Mouse (Mus musculus) forebrain, embryonic 10.5 days (tissue): ENCODE measurements around the gene Dlg3. TPM values are rescaled to one million over a fixed set of nuclear protein-coding genes. Genes with fewer than 3 reads are reported as not detected.
A peak's percentile ranks its signal among the peaks of the same experiment; 100 is the strongest.

Source experiments
- DNase-seq: peaks from one replicate; pipeline ENCODE4 v3.0.0-alpha.2; 2017; ENCODE audit warnings: low spot score; ENCODE audit errors: extremely low spot score
- H3K27ac ChIP-seq: fragments of 300-500 bp; sonication (generic); 2 replicates; pipeline ENCODE4 v1.5.1; 2016; ENCODE audit warnings: mild to moderate bottlenecking
- H3K27me3 ChIP-seq: fragments of 300-500 bp; sonication (generic); 2 replicates; pipeline ENCODE4 v1.6.1; 2016; ENCODE audit warnings: mild to moderate bottlenecking; ENCODE audit not compliant: poor library complexity, severe bottlenecking
- H3K36me3 ChIP-seq: fragments of 300-500 bp; sonication (generic); replicated peaks from 2 replicates; pipeline ENCODE4 v1.6.1; 2016; ENCODE audit warnings: mild to moderate bottlenecking, moderate library complexity
- H3K4me1 ChIP-seq: fragments of 300-500 bp; sonication (generic); 2 replicates; pipeline ENCODE4 v1.6.1; 2016
- H3K4me3 ChIP-seq: fragments of 300-500 bp; sonication (generic); 2 replicates; pipeline ENCODE4 v1.5.1; 2016; ENCODE audit warnings: mild to moderate bottlenecking, moderate library complexity
- H3K9me3 ChIP-seq: fragments of 300-500 bp; sonication (generic); 2 replicates; pipeline ENCODE4 v1.6.1; 2016; ENCODE audit warnings: mild to moderate bottlenecking, moderate library complexity
- WGBS: fragments of 180-500 bp; shearing (Covaris S2); methylation state at CpG from one replicate; pipeline ENCODE4 v1.1.7; 2016; 5-methylcytosine and 5-hydroxymethylcytosine counted together
- polyA plus RNA-seq: library from polyadenylated mRNA; unstranded; fragments of >200 nt; fragmentation: Nextera tagmentation; extraction: Ambion mirVana; gene quantifications from 2 replicates; pipeline ENCODE4 v1.2.1, GENCODE M21; 2016

Gene Dlg3
- polyA plus RNA-seq = 15.6 and 16.8 TPM in 2 replicates

- Histone ChIP-seq H3K4me3 (peak within 1 kb of the TSS; percentile 65), H3K4me1 (peaks cover 11% of the 10 kb centered on the region), H3K36me3 (no peaks in the 10 kb centered on the region), H3K27ac (peak within 1 kb of the TSS; percentile 65), H3K9me3 (no peaks in the 10 kb centered on the region), H3K27me3 (peaks cover 59% of the 10 kb centered on the region)
- DNase-seq = peak; percentile 55
- 17% methylated on average over 26 of the region's 26 CpGs for WGBS
These were observed at the start of gene Dlg3 for GRCm38 (mm10) chrX:100767181-100767884. Gene Dlg3 (plus strand): TSS chrX:100767722.

GRCm38 (mm10) chrX:100728947-100729346, 38.6 kb upstream of the Dlg3 start:
- DNase-seq = no peak
- peaks cover 34% of the 10 kb centered on the region for H3K4me1 ChIP-seq
- H3K27ac ChIP-seq = peak overlapping the region; percentile 67; the same call in 1 of the 2 replicates

GRCm38 (mm10) chrX:100729665-100730188, 37.8 kb upstream of the Dlg3 start, which contains the start of gene Gdpd2:
Gene Gdpd2 (plus strand): TSS chrX:100729873.
- H3K36me3 ChIP-seq = peaks cover 29% of the 10 kb centered on the region
- WGBS = 19% methylated on average over 8 of the region's 8 CpGs
- H3K27me3 ChIP-seq = peaks cover 96% of the 10 kb centered on the region
- H3K4me3 ChIP-seq = peak within 1 kb of the TSS; percentile 41
- peak within 1 kb of the TSS; percentile 67 for H3K27ac ChIP-seq
- peak; percentile 51 for DNase-seq
- peaks cover 34% of the 10 kb centered on the region for H3K4me1 ChIP-seq
- H3K9me3 ChIP-seq = no peaks in the 10 kb centered on the region

More at GRCm38 (mm10) chrX:100728947-100729346, 38.6 kb upstream of the Dlg3 start:
- Histone ChIP-seq H3K9me3 (no peaks in the 10 kb centered on the region), H3K4me3 (no peak overlapping the region), H3K27me3 (peaks cover 99% of the 10 kb centered on the region), H3K36me3 (peaks cover 35% of the 10 kb centered on the region)
- WGBS = 42% methylated on average over 1 of the region's 1 CpGs

- WGBS = 28% methylated on average over 8 of the region's 8 CpGs
- Histone ChIP-seq H3K9me3 (no peaks in the 10 kb centered on the region), H3K4me1 (peaks cover 34% of the 10 kb centered on the region), H3K27me3 (peaks cover 93% of the 10 kb centered on the region), H3K4me3 (peak overlapping the region; percentile 41), H3K36me3 (peaks cover 24% of the 10 kb centered on the region), H3K27ac (peak overlapping the region; percentile 67)
- DNase-seq = no peak
These were observed 37.3 kb upstream of the Dlg3 start for GRCm38 (mm10) chrX:100730266-100730665.

- peaks cover 94% of the 10 kb centered on the region for H3K27me3 ChIP-seq
- no peaks in the 10 kb centered on the region for H3K9me3 ChIP-seq
- H3K4me1 ChIP-seq = peaks cover 23% of the 10 kb centered on the region
- no peak overlapping the region for H3K4me3 ChIP-seq
- H3K27ac ChIP-seq = no peak overlapping the region
- DNase-seq = no peak
- H3K36me3 ChIP-seq = no peaks in the 10 kb centered on the region
- 80% methylated on average over 7 of the region's 7 CpGs for WGBS
These were observed 33.2 kb upstream of the Dlg3 start for GRCm38 (mm10) chrX:100734359-100734758.

- H3K4me3 ChIP-seq = peak overlapping the region; percentile 43
- H3K9me3 ChIP-seq = 0 out of 2 replicates have a peak, but pooled peaks cover 2% of the 10 kb centered on the region
- peaks cover 81% of the 10 kb centered on the region for H3K27me3 ChIP-seq
- H3K27ac ChIP-seq = no peak overlapping the region
- H3K36me3 ChIP-seq = no peaks in the 10 kb centered on the region
- peaks cover 14% of the 10 kb centered on the region for H3K4me1 ChIP-seq
- WGBS = 17% methylated on average over 14 of the region's 14 CpGs
- DNase-seq = peak; percentile 36
These were observed 28.6 kb upstream of the Dlg3 start for GRCm38 (mm10) chrX:100738918-100739317.

GRCm38 (mm10) chrX:100739443-100739842, 28.1 kb upstream of the Dlg3 start:
- Histone ChIP-seq H3K4me3 (peak overlapping the region; percentile 43), H3K27ac (no peak overlapping the region), H3K4me1 (peaks cover 14% of the 10 kb centered on the region), H3K27me3 (peaks cover 76% of the 10 kb centered on the region), H3K36me3 (no peaks in the 10 kb centered on the region), H3K9me3 (0 out of 2 replicates have a peak, but pooled peaks cover 2% of the 10 kb centered on the region)
- WGBS = 24% methylated on average over 10 of the region's 10 CpGs
- DNase-seq = no peak

GRCm38 (mm10) chrX:100740785-100741184, 26.7 kb upstream of the Dlg3 start:
- DNase-seq = no peak
- Histone ChIP-seq H3K4me3 (no peak overlapping the region), H3K4me1 (peaks cover 14% of the 10 kb centered on the region), H3K27me3 (peaks cover 68% of the 10 kb centered on the region), H3K36me3 (no peaks in the 10 kb centered on the region), H3K9me3 (0 out of 2 replicates have a peak, but pooled peaks cover 2% of the 10 kb centered on the region), H3K27ac (no peak overlapping the region)
- WGBS = 68% methylated on average over 6 of the region's 6 CpGs

GRCm38 (mm10) chrX:100741940-100742339, 25.6 kb upstream of the Dlg3 start:
- DNase-seq = peak; percentile 56
- Histone ChIP-seq H3K36me3 (no peaks in the 10 kb centered on the region), H3K9me3 (0 out of 2 replicates have a peak, but pooled peaks cover 2% of the 10 kb centered on the region), H3K4me3 (no peak overlapping the region), H3K4me1 (peaks cover 14% of the 10 kb centered on the region), H3K27ac (no peak overlapping the region), H3K27me3 (peaks cover 57% of the 10 kb centered on the region)
- 6% methylated on average over 10 of the region's 10 CpGs for WGBS

- no peak for DNase-seq
- Histone ChIP-seq H3K36me3 (no peaks in the 10 kb centered on the region), H3K9me3 (no peaks in the 10 kb centered on the region), H3K27ac (no peak overlapping the region), H3K4me1 (peaks cover 11% of the 10 kb centered on the region), H3K27me3 (peaks cover 48% of the 10 kb centered on the region), H3K4me3 (no peak overlapping the region)
- 80% methylated on average over 6 of the region's 6 CpGs for WGBS
These were observed 1.7 kb upstream of the Dlg3 start for GRCm38 (mm10) chrX:100765855-100766254.

- Histone ChIP-seq H3K4me3 (peak overlapping the region; percentile 65), H3K36me3 (no peaks in the 10 kb centered on the region), H3K27me3 (peaks cover 61% of the 10 kb centered on the region), H3K4me1 (peaks cover 11% of the 10 kb centered on the region), H3K27ac (peak overlapping the region; percentile 65), H3K9me3 (no peaks in the 10 kb centered on the region)
- DNase-seq = no peak
- 20% methylated on average over 35 of the region's 36 CpGs for WGBS
These were observed 534 bp downstream of the Dlg3 start for GRCm38 (mm10) chrX:100767885-100768626.

- Histone ChIP-seq H3K27me3 (peaks cover 72% of the 10 kb centered on the region), H3K9me3 (no peaks in the 10 kb centered on the region), H3K4me3 (no peak overlapping the region), H3K36me3 (no peaks in the 10 kb centered on the region), H3K4me1 (peaks cover 11% of the 10 kb centered on the region), H3K27ac (no peak overlapping the region)
- WGBS = 88% methylated on average over 5 of the region's 5 CpGs
- DNase-seq = no peak
These were observed 1.8 kb downstream of the Dlg3 start for GRCm38 (mm10) chrX:100769281-100769680.
